Mouse (Mus musculus) liver, embryonic 11.5 days (tissue): ENCODE results near the gene Gm10271. TPM values are rescaled to one million over a fixed set of nuclear protein-coding genes. Genes with fewer than 3 reads are reported as not detected.

Experiments used
- ATAC-seq: fragments of 200-750 bp; cut with Nextera tagmentation; replicated peaks from 2 replicates; pipeline ENCODE4 v1.8.0; 2017; ENCODE audit warnings: moderate number of reproducible peaks, mild to moderate bottlenecking, moderate TSS enrichment, moderate library complexity; ENCODE audit not compliant: low FRiP score
- DNase-seq: peaks from one replicate; pipeline ENCODE4 v3.0.0-alpha.2; 2017; ENCODE audit warnings: low spot score
- H3K27ac ChIP-seq: fragments of 300-500 bp; sonication (generic); 2 replicates; pipeline ENCODE4 v1.5.1; 2014; ENCODE audit warnings: mild to moderate bottlenecking, low read depth, low read length, control low read depth
- H3K27me3 ChIP-seq: fragments of 300-500 bp; sonication (generic); replicated peaks from 2 replicates; pipeline ENCODE4 v1.6.1; 2014; ENCODE audit warnings: low read length, mixed read lengths; ENCODE audit not compliant: control insufficient read depth, insufficient read depth
- H3K36me3 ChIP-seq: fragments of 300-500 bp; sonication (generic); 2 replicates; pipeline ENCODE4 v1.6.1; 2014; ENCODE audit warnings: mild to moderate bottlenecking, low read length, moderate library complexity, mixed read lengths; ENCODE audit not compliant: control insufficient read depth, insufficient read depth
- H3K4me1 ChIP-seq: fragments of 300-500 bp; sonication (generic); replicated peaks from 2 replicates; pipeline ENCODE4 v1.6.1; 2014; ENCODE audit warnings: low read length, mixed read lengths; ENCODE audit not compliant: control insufficient read depth, insufficient read depth
- H3K4me2 ChIP-seq: fragments of 300-500 bp; sonication (generic); 2 replicates; pipeline ENCODE4 v1.6.1; 2014; ENCODE audit warnings: mild to moderate bottlenecking, control low read depth, moderate library complexity
- H3K4me3 ChIP-seq: fragments of 300-500 bp; sonication (generic); 2 replicates; pipeline ENCODE4 v1.5.1; 2014; ENCODE audit warnings: low read depth, low read length, control low read depth
- H3K9ac ChIP-seq: fragments of 300-500 bp; sonication (generic); 2 replicates; pipeline ENCODE4 v1.6.1; 2014; ENCODE audit warnings: low read depth, low read length, control low read depth
- H3K9me3 ChIP-seq: fragments of 300-500 bp; sonication (generic); 2 replicates; pipeline ENCODE4 v1.6.1; 2016; ENCODE audit warnings: low read length, inconsistent platforms, mixed read lengths; ENCODE audit not compliant: control insufficient read depth
- WGBS: fragments of 180-500 bp; shearing (Covaris S2); extraction: QIAGEN DNeasy Blood & Tissue Kit; methylation state at CpG from one replicate; pipeline ENCODE4 v1.1.7; 2014; 5-methylcytosine and 5-hydroxymethylcytosine counted together
- polyA plus RNA-seq: library from polyadenylated mRNA; unstranded; fragments of >200 nt; fragmentation: Nextera tagmentation; extraction: Ambion mirVana; gene quantifications from 2 replicates; pipeline ENCODE4 v1.2.1, GENCODE M21; 2014

Gene Gm10271
- polyA plus RNA-seq, 1 experiment from 2014 or later = not detected

- 56% methylated on average over 5 of the region's 5 CpGs for WGBS
- Histone ChIP-seq H3K4me1 (no peaks in the 10 kb centered on the region), H3K27me3 (no peaks in the 10 kb centered on the region), H3K9ac (no peak overlapping the region), H3K4me3 (no peak overlapping the region), H3K36me3 (no peaks in the 10 kb centered on the region), H3K27ac (no peak overlapping the region), H3K9me3 (no peaks in the 10 kb centered on the region), H3K4me2 (no peak overlapping the region)
- DNase-seq = no peak
- no peak for ATAC-seq
Measured at GRCm38 (mm10) chr10:116965297-116965696, 7.1 kb downstream of the Gm10271 start.

GRCm38 (mm10) chr10:116964571-116964970 lies 7.8 kb downstream of the Gm10271 start:
- 74% methylated on average over 4 of the region's 4 CpGs for WGBS
- DNase-seq = no peak
- Histone ChIP-seq H3K27ac (no peak overlapping the region), H3K9me3 (no peaks in the 10 kb centered on the region), H3K9ac (no peak overlapping the region), H3K4me1 (no peaks in the 10 kb centered on the region), H3K36me3 (no peaks in the 10 kb centered on the region), H3K4me2 (no peak overlapping the region), H3K27me3 (no peaks in the 10 kb centered on the region), H3K4me3 (no peak overlapping the region)
- no peak for ATAC-seq

GRCm38 (mm10) chr10:116964084-116964483 lies 8.3 kb downstream of the Gm10271 start:
- H3K4me3 ChIP-seq = no peak overlapping the region
- no peaks in the 10 kb centered on the region for H3K27me3 ChIP-seq
- no peak overlapping the region for H3K27ac ChIP-seq
- no peaks in the 10 kb centered on the region for H3K9me3 ChIP-seq
- no peak for ATAC-seq
- DNase-seq = no peak
- no peak overlapping the region for H3K9ac ChIP-seq
- WGBS = 70% methylated on average over 11 of the region's 11 CpGs
- no peak overlapping the region for H3K4me2 ChIP-seq
- H3K4me1 ChIP-seq = no peaks in the 10 kb centered on the region
- no peaks in the 10 kb centered on the region for H3K36me3 ChIP-seq

GRCm38 (mm10) chr10:116962803-116963202 lies 9.6 kb downstream of the Gm10271 start:
- H3K27ac ChIP-seq = no peak overlapping the region
- no peaks in the 10 kb centered on the region for H3K27me3 ChIP-seq
- WGBS = 53% methylated on average over 17 of the region's 17 CpGs
- ATAC-seq = no peak
- H3K4me2 ChIP-seq = no peak overlapping the region
- H3K36me3 ChIP-seq = no peaks in the 10 kb centered on the region
- H3K4me3 ChIP-seq = no peak overlapping the region
- H3K4me1 ChIP-seq = no peaks in the 10 kb centered on the region
- no peaks in the 10 kb centered on the region for H3K9me3 ChIP-seq
- no peak overlapping the region for H3K9ac ChIP-seq
- no peak for DNase-seq

- H3K27me3 ChIP-seq = no peaks in the 10 kb centered on the region
- H3K36me3 ChIP-seq = no peaks in the 10 kb centered on the region
- H3K4me3 ChIP-seq = no peak overlapping the region
- H3K9ac ChIP-seq = no peak overlapping the region
- DNase-seq (no peak), ATAC-seq (no peak)
- H3K27ac ChIP-seq = no peak overlapping the region
- WGBS = 77% methylated on average over 14 of the region's 14 CpGs
- no peaks in the 10 kb centered on the region for H3K4me1 ChIP-seq
- H3K4me2 ChIP-seq = no peak overlapping the region
- no peaks in the 10 kb centered on the region for H3K9me3 ChIP-seq
Measured at GRCm38 (mm10) chr10:116962152-116962551, 10.3 kb downstream of the Gm10271 start.

- no peaks in the 10 kb centered on the region for H3K36me3 ChIP-seq
- no peaks in the 10 kb centered on the region for H3K9me3 ChIP-seq
- 47% methylated on average over 5 of the region's 5 CpGs for WGBS
- H3K9ac ChIP-seq = no peak overlapping the region
- H3K27ac ChIP-seq = no peak overlapping the region
- no peak for DNase-seq
- H3K4me2 ChIP-seq = no peak overlapping the region
- no peaks in the 10 kb centered on the region for H3K4me1 ChIP-seq
- no peaks in the 10 kb centered on the region for H3K27me3 ChIP-seq
- ATAC-seq = no peak
- H3K4me3 ChIP-seq = no peak overlapping the region
Measured at GRCm38 (mm10) chr10:116957867-116958551, 14.4 kb downstream of the Gm10271 start.

GRCm38 (mm10) chr10:116956483-116957158 lies 15.8 kb downstream of the Gm10271 start:
- H3K36me3 ChIP-seq = no peaks in the 10 kb centered on the region
- DNase-seq (no peak), ATAC-seq (no peak)
- H3K27ac ChIP-seq = no peak overlapping the region
- H3K9me3 ChIP-seq = no peaks in the 10 kb centered on the region
- 88% methylated on average over 11 of the region's 11 CpGs for WGBS
- no peak overlapping the region for H3K4me2 ChIP-seq
- H3K4me3 ChIP-seq = no peak overlapping the region
- H3K9ac ChIP-seq = no peak overlapping the region
- H3K4me1 ChIP-seq = no peaks in the 10 kb centered on the region
- no peaks in the 10 kb centered on the region for H3K27me3 ChIP-seq

GRCm38 (mm10) chr10:116955191-116955590 lies 17.2 kb downstream of the Gm10271 start:
- DNase-seq (no peak), ATAC-seq (no peak)
- Histone ChIP-seq H3K27me3 (no peaks in the 10 kb centered on the region), H3K9ac (no peak overlapping the region), H3K4me3 (no peak overlapping the region), H3K36me3 (no peaks in the 10 kb centered on the region), H3K4me2 (no peak overlapping the region), H3K4me1 (0 out of 2 replicates have a peak, but pooled peaks cover 3% of the 10 kb centered on the region), H3K27ac (no peak overlapping the region), H3K9me3 (no peaks in the 10 kb centered on the region)
- WGBS = 90% methylated on average over 6 of the region's 6 CpGs

- Histone ChIP-seq H3K9ac (peak overlapping the region; percentile 79; the same call in 1 of the 2 replicates), H3K27me3 (no peaks in the 10 kb centered on the region), H3K9me3 (no peaks in the 10 kb centered on the region), H3K4me1 (0 out of 2 replicates have a peak, but pooled peaks cover 3% of the 10 kb centered on the region), H3K4me2 (peak overlapping the region; percentile 79), H3K4me3 (peak overlapping the region; percentile 75), H3K36me3 (no peaks in the 10 kb centered on the region), H3K27ac (no peak overlapping the region)
- ATAC-seq (no peak), DNase-seq (no peak)
- 19% methylated on average over 5 of the region's 5 CpGs for WGBS
Measured at GRCm38 (mm10) chr10:116950886-116951285, 21.5 kb downstream of the Gm10271 start.
